Mouse (Mus musculus): Measurements from ENCODE around the gene Atxn1. TPM values are rescaled to one million over a fixed set of nuclear protein-coding genes. Genes with fewer than 3 reads are reported as not detected.

Atxn1 gene
- polyA plus RNA-seq, 1 experiment = not detected

- WGBS = 47% methylated on average over 3 of the region's 3 CpGs
- TF ChIP-seq POLR2A (IDR thresholded peaks at IDR 0.05; ENCODE audit: insufficient read depth, low read depth, low read length) (no peak), CTCF (IDR thresholded peaks at IDR 0.05; ENCODE audit: insufficient read depth, low read depth, low read length) (no peak)
- Histone ChIP-seq H3K27ac (ENCODE audit: insufficient read depth, low read depth, low read length) (no peak overlapping the region), H3K4me3 (ENCODE audit: insufficient read depth, low read depth, low read length) (no peak overlapping the region), H3K4me1 (ENCODE audit: control insufficient read depth, insufficient read depth, low read length) (peaks cover 8% of the 10 kb centered on the region)
Observed at GRCm38 (mm10) chr13:45882976-45883440, 81.8 kb downstream of the Atxn1 start.

- Histone ChIP-seq H3K27ac (ENCODE audit: insufficient read depth, low read depth, low read length) (no peak overlapping the region), H3K4me1 (ENCODE audit: control insufficient read depth, insufficient read depth, low read length) (peaks cover 8% of the 10 kb centered on the region), H3K4me3 (ENCODE audit: insufficient read depth, low read depth, low read length) (no peak overlapping the region)
- WGBS = 86% methylated on average over 5 of the region's 5 CpGs
- TF ChIP-seq POLR2A (IDR thresholded peaks at IDR 0.05; ENCODE audit: insufficient read depth, low read depth, low read length) (no peak), CTCF (IDR thresholded peaks at IDR 0.05; ENCODE audit: insufficient read depth, low read depth, low read length) (no peak)
Observed at GRCm38 (mm10) chr13:45880543-45880845, 84.3 kb downstream of the Atxn1 start.

- Histone ChIP-seq H3K4me3 (ENCODE audit: insufficient read depth, low read depth, low read length) (no peak overlapping the region), H3K4me1 (ENCODE audit: control insufficient read depth, insufficient read depth, low read length) (peaks cover 6% of the 10 kb centered on the region), H3K27ac (ENCODE audit: insufficient read depth, low read depth, low read length) (no peak overlapping the region)
- 78% methylated on average over 14 of the region's 14 CpGs for WGBS
- TF ChIP-seq POLR2A (IDR thresholded peaks at IDR 0.05; ENCODE audit: insufficient read depth, low read depth, low read length) (no peak), CTCF (IDR thresholded peaks at IDR 0.05; ENCODE audit: insufficient read depth, low read depth, low read length) (no peak)
Observed at GRCm38 (mm10) chr13:45879746-45880542, 84.9 kb downstream of the Atxn1 start.

GRCm38 (mm10) chr13:45876939-45877338 is 87.9 kb downstream of the Atxn1 start:
- TF ChIP-seq CTCF (IDR thresholded peaks at IDR 0.05; ENCODE audit: insufficient read depth, low read depth, low read length) = no peak
- no peak for TF ChIP-seq POLR2A (IDR thresholded peaks at IDR 0.05; ENCODE audit: insufficient read depth, low read depth, low read length)
- H3K27ac ChIP-seq (ENCODE audit: insufficient read depth, low read depth, low read length) = no peak overlapping the region
- 88% methylated on average over 5 of the region's 5 CpGs for WGBS
- H3K4me3 ChIP-seq (ENCODE audit: insufficient read depth, low read depth, low read length) = no peak overlapping the region
- no peaks in the 10 kb centered on the region for H3K4me1 ChIP-seq (ENCODE audit: control insufficient read depth, insufficient read depth, low read length)

GRCm38 (mm10) chr13:45876368-45876760 is 88.4 kb downstream of the Atxn1 start:
- 83% methylated on average over 2 of the region's 2 CpGs for WGBS
- Histone ChIP-seq H3K4me1 (ENCODE audit: control insufficient read depth, insufficient read depth, low read length) (no peaks in the 10 kb centered on the region), H3K27ac (ENCODE audit: insufficient read depth, low read depth, low read length) (no peak overlapping the region), H3K4me3 (ENCODE audit: insufficient read depth, low read depth, low read length) (no peak overlapping the region)
- TF ChIP-seq POLR2A (IDR thresholded peaks at IDR 0.05; ENCODE audit: insufficient read depth, low read depth, low read length) (no peak), CTCF (IDR thresholded peaks at IDR 0.05; ENCODE audit: insufficient read depth, low read depth, low read length) (no peak)

GRCm38 (mm10) chr13:45875686-45876367 is 89.0 kb downstream of the Atxn1 start:
- Histone ChIP-seq H3K4me1 (ENCODE audit: control insufficient read depth, insufficient read depth, low read length) (no peaks in the 10 kb centered on the region), H3K27ac (ENCODE audit: insufficient read depth, low read depth, low read length) (no peak overlapping the region), H3K4me3 (ENCODE audit: insufficient read depth, low read depth, low read length) (no peak overlapping the region)
- 55% methylated on average over 6 of the region's 6 CpGs for WGBS
- TF ChIP-seq CTCF (IDR thresholded peaks at IDR 0.05; ENCODE audit: insufficient read depth, low read depth, low read length) = no peak
- no peak for TF ChIP-seq POLR2A (IDR thresholded peaks at IDR 0.05; ENCODE audit: insufficient read depth, low read depth, low read length)

DNA sequence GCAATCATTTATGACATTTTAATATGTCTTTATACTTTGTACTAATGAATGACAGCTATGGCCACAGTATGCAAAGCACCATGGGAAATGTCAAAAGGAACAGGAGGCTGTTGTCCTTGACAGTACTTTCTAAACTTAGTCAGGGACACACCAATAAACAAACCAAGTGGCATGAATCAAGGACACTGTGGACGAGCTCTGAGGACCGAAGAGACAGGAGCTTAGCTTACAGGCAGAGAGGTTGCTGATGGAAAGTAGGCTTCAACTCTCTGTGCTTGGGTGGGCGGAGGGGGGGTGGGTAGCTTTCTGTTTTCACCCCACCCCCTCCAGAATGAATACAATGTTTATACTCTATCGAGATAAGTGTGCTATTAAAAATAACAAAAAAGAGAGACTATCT is 90.6 kb downstream of the Atxn1 start:
- no peak for TF ChIP-seq POLR2A (IDR thresholded peaks at IDR 0.05; ENCODE audit: insufficient read depth, low read depth, low read length)
- TF ChIP-seq CTCF (IDR thresholded peaks at IDR 0.05; ENCODE audit: insufficient read depth, low read depth, low read length) = no peak
- Histone ChIP-seq H3K27ac (ENCODE audit: insufficient read depth, low read depth, low read length) (no peak overlapping the region), H3K4me1 (ENCODE audit: control insufficient read depth, insufficient read depth, low read length) (no peaks in the 10 kb centered on the region), H3K4me3 (ENCODE audit: insufficient read depth, low read depth, low read length) (no peak overlapping the region)
- 79% methylated on average over 4 of the region's 4 CpGs for WGBS

DNA sequence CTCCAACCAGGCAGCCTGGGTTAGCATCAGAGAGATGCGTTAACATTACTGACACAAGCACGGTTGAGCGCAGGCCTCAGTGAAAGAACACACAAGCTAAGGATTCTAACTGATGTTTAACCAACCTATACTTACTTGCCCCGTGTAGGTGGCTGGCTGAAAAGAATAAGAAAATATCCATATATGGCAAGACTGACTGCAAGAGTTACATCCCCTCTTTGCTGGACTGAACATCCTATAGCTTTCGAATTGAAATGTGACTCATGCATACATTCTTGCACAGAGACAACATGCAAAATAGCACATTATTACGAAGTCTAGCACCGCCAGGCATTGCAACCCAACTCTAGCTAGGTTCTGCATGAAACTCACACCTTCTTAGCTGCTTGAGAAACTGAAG is 91.8 kb downstream of the Atxn1 start:
- no peak overlapping the region for H3K27ac ChIP-seq (ENCODE audit: insufficient read depth, low read depth, low read length)
- no peak overlapping the region for H3K4me3 ChIP-seq (ENCODE audit: insufficient read depth, low read depth, low read length)
- H3K4me1 ChIP-seq (ENCODE audit: control insufficient read depth, insufficient read depth, low read length) = peaks cover 3% of the 10 kb centered on the region; the same call in 1 of the 2 replicates
- WGBS = 48% methylated on average over 7 of the region's 7 CpGs
- TF ChIP-seq CTCF (IDR thresholded peaks at IDR 0.05; ENCODE audit: insufficient read depth, low read depth, low read length) (no peak), POLR2A (IDR thresholded peaks at IDR 0.05; ENCODE audit: insufficient read depth, low read depth, low read length) (no peak)

- no peak overlapping the region for H3K4me3 ChIP-seq (ENCODE audit: insufficient read depth, low read depth, low read length)
- TF ChIP-seq POLR2A (IDR thresholded peaks at IDR 0.05; ENCODE audit: insufficient read depth, low read depth, low read length) (no peak), CTCF (IDR thresholded peaks at IDR 0.05; ENCODE audit: insufficient read depth, low read depth, low read length) (no peak)
- H3K27ac ChIP-seq (ENCODE audit: insufficient read depth, low read depth, low read length) = no peak overlapping the region
- peaks cover 4% of the 10 kb centered on the region for H3K4me1 ChIP-seq (ENCODE audit: control insufficient read depth, insufficient read depth, low read length)
- 78% methylated on average over 14 of the region's 14 CpGs for WGBS
Observed at GRCm38 (mm10) chr13:45872041-45872746, 92.6 kb downstream of the Atxn1 start.

Measured in olfactory bulb, adult 2 months (tissue).